Mouse (Mus musculus) intestine, postnatal 0 days (tissue): Measurements from ENCODE around the gene Eloa. TPM values are rescaled to one million over a fixed set of nuclear protein-coding genes. Genes with fewer than 3 reads are reported as not detected.
A peak's percentile ranks its signal among the peaks of the same experiment; 100 is the strongest.

Experiments used
- ATAC-seq: fragments of 200-750 bp; cut with Nextera tagmentation; 2 replicates; pipeline ENCODE4 v1.8.0; 2017; ENCODE audit warnings: mild to moderate bottlenecking, moderate TSS enrichment, moderate library complexity
- H3K27ac ChIP-seq: fragments of 300-500 bp; sonication (generic); 2 replicates; pipeline ENCODE4 v1.5.1; 2014; ENCODE audit warnings: mild to moderate bottlenecking, low read depth, low read length, moderate library complexity
- H3K27me3 ChIP-seq: fragments of 300-500 bp; sonication (generic); replicated peaks from 2 replicates; pipeline ENCODE4 v1.6.1; 2014; ENCODE audit warnings: low read length, mixed read lengths; ENCODE audit not compliant: control insufficient read depth, insufficient read depth
- H3K36me3 ChIP-seq: fragments of 300-500 bp; sonication (generic); 2 replicates; pipeline ENCODE4 v1.6.1; 2014; ENCODE audit warnings: mild to moderate bottlenecking, moderate library complexity; ENCODE audit not compliant: control insufficient read depth, insufficient read depth
- H3K4me1 ChIP-seq: fragments of 300-500 bp; sonication (generic); replicated peaks from 2 replicates; pipeline ENCODE4 v1.6.1; 2014; ENCODE audit warnings: antibody characterized with exemption, low read length, mixed read lengths; ENCODE audit not compliant: control insufficient read depth, insufficient read depth
- H3K4me2 ChIP-seq: fragments of 300-500 bp; sonication (generic); replicated peaks from 2 replicates; pipeline ENCODE4 v1.6.1; 2014; ENCODE audit warnings: low read depth, mild to moderate bottlenecking, moderate library complexity
- H3K4me3 ChIP-seq: fragments of 300-500 bp; sonication (generic); 2 replicates; pipeline ENCODE4 v1.5.1; 2014; ENCODE audit warnings: low read depth, low read length
- H3K9ac ChIP-seq: fragments of 300-500 bp; sonication (generic); 2 replicates; pipeline ENCODE4 v1.6.1; 2014; ENCODE audit warnings: mild to moderate bottlenecking, low read depth, low read length
- H3K9me3 ChIP-seq: fragments of 300-500 bp; sonication (generic); 2 replicates; pipeline ENCODE4 v1.6.1; 2016; ENCODE audit warnings: mixed run types; ENCODE audit not compliant: control insufficient read depth
- CTCF ChIP-seq: sonication (generic); IDR thresholded peaks from 2 replicates; pipeline ENCODE4 v1.5.1; 2016; ENCODE audit warnings: low read depth, mild to moderate bottlenecking, control low read depth, antibody characterized with exemption, moderate library complexity
- WGBS: fragments of 180-500 bp; shearing (Covaris S2); extraction: QIAGEN DNeasy Blood & Tissue Kit; methylation state at CpG from one replicate; pipeline ENCODE4 v1.1.7; 2014; 5-methylcytosine and 5-hydroxymethylcytosine counted together
- polyA plus RNA-seq: library from polyadenylated mRNA; unstranded; fragments of >200 nt; fragmentation: Nextera tagmentation; extraction: Ambion mirVana; gene quantifications from 2 replicates; pipeline ENCODE4 v1.2.1, GENCODE M21; 2015

The Eloa gene
- polyA plus RNA-seq, 1 experiment from 2014 or later = 17.1 TPM

GRCm38 (mm10) chr4:136025350-136025749, 3.8 kb upstream of the Eloa start:
- H3K4me2 ChIP-seq = no peak overlapping the region
- 96% methylated on average over 1 of the region's 1 CpGs for WGBS
- no peak overlapping the region for H3K4me3 ChIP-seq
- no peak overlapping the region for H3K9ac ChIP-seq
- no peak overlapping the region for H3K27ac ChIP-seq
- no peak for TF ChIP-seq CTCF
- no peak for ATAC-seq
- H3K27me3 ChIP-seq = no peaks in the 10 kb centered on the region
- no peaks in the 10 kb centered on the region for H3K36me3 ChIP-seq
- H3K9me3 ChIP-seq = no peaks in the 10 kb centered on the region
- H3K4me1 ChIP-seq = no peaks in the 10 kb centered on the region

DNA sequence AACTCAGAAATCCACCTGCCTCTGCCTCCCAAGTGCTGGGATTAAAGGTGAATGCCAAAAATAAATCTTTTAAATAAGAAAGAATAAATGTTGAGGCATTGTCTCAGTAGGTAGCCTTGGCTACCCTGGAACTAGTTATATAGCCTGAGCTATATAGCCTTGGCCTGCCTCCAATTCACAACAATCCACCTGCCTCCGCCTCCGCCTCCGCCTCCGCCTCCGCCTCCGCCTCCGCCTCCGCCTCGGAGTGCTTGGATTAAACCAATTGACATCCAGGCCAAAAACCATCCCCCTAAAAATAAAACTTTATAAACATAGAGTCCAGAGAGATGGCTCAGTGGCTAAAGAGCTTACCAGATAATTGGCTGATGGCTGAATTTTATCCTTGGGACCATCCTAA, 1.4 kb upstream of the Eloa start:
- TF ChIP-seq CTCF = no peak
- H3K4me3 ChIP-seq = no peak overlapping the region
- H3K4me2 ChIP-seq = no peak overlapping the region
- no peak overlapping the region for H3K9ac ChIP-seq
- no peaks in the 10 kb centered on the region for H3K9me3 ChIP-seq
- no peaks in the 10 kb centered on the region for H3K36me3 ChIP-seq
- H3K27ac ChIP-seq = no peak overlapping the region
- H3K4me1 ChIP-seq = no peaks in the 10 kb centered on the region; the same call in 1 of the 2 replicates
- ATAC-seq = no peak
- WGBS = 91% methylated on average over 9 of the region's 9 CpGs
- no peaks in the 10 kb centered on the region for H3K27me3 ChIP-seq

GRCm38 (mm10) chr4:136020743-136021548, 617 bp downstream of the Eloa start:
- no peaks in the 10 kb centered on the region for H3K9me3 ChIP-seq
- H3K9ac ChIP-seq = peak overlapping the region; percentile 99
- no peaks in the 10 kb centered on the region for H3K36me3 ChIP-seq
- H3K27ac ChIP-seq = peak overlapping the region; percentile 75
- 1% methylated on average over 58 of the region's 62 CpGs for WGBS
- no peaks in the 10 kb centered on the region for H3K27me3 ChIP-seq
- peak; percentile 65 for ATAC-seq
- no peak for TF ChIP-seq CTCF
- H3K4me2 ChIP-seq = peak overlapping the region; percentile 69
- no peaks in the 10 kb centered on the region; the same call in 1 of the 2 replicates for H3K4me1 ChIP-seq
- H3K4me3 ChIP-seq = peak overlapping the region; percentile 92

GRCm38 (mm10) chr4:136016059-136016602, 5.4 kb downstream of the Eloa start:
- peaks cover 24% of the 10 kb centered on the region for H3K36me3 ChIP-seq
- ATAC-seq = no peak
- H3K4me1 ChIP-seq = no peaks in the 10 kb centered on the region; the same call in 1 of the 2 replicates
- H3K27ac ChIP-seq = no peak overlapping the region
- no peaks in the 10 kb centered on the region for H3K9me3 ChIP-seq
- no peak for TF ChIP-seq CTCF
- no peak overlapping the region for H3K4me3 ChIP-seq
- no peak overlapping the region for H3K4me2 ChIP-seq
- H3K27me3 ChIP-seq = no peaks in the 10 kb centered on the region
- 64% methylated on average over 3 of the region's 3 CpGs for WGBS
- no peak overlapping the region for H3K9ac ChIP-seq

- peaks cover 73% of the 10 kb centered on the region for H3K36me3 ChIP-seq
- H3K9ac ChIP-seq = no peak overlapping the region
- TF ChIP-seq CTCF = no peak
- H3K4me3 ChIP-seq = no peak overlapping the region
- no peaks in the 10 kb centered on the region for H3K4me1 ChIP-seq
- peak overlapping the region; percentile 28; the same call in 1 of the 2 replicates for H3K27ac ChIP-seq
- H3K4me2 ChIP-seq = no peak overlapping the region
- 82% methylated on average over 4 of the region's 4 CpGs for WGBS
- H3K9me3 ChIP-seq = no peaks in the 10 kb centered on the region
- ATAC-seq = no peak
- no peaks in the 10 kb centered on the region for H3K27me3 ChIP-seq
These were observed 11.0 kb downstream of the Eloa start for GRCm38 (mm10) chr4:136010586-136010985.

DNA sequence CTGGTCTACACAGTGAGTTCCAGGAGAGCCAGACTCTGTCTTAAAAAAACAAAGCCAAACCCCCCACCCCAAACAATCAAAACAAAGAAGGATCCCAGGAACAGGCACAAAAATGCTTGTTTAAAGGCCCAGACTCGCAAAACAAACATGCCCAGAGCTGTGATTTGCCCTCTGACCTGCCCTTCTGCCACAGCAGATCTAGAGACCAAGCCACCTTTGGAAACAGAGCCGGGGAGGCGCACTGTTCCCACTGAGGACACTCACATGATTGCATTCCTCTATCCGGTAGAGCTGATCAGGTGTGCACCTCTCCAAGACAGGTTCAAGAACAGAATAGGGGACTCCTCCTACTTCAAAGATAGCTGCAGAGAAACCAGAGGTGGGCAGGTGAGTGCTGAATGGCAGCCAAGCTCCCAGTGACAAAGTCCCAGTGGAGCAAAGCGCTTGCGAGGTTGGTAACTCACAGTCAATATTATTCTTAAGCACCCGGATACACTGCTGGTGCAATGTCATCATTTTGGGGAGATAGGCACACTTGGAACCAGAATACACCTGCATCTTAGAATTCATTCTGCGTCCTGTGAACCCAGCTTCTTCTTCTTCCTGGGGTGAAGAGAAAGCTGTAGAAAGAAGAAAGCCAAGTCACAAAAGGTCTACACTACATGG, 12.6 kb downstream of the Eloa start:
- 87% methylated on average over 8 of the region's 8 CpGs for WGBS
- no peaks in the 10 kb centered on the region for H3K27me3 ChIP-seq
- TF ChIP-seq CTCF = no peak
- H3K36me3 ChIP-seq = peaks cover 89% of the 10 kb centered on the region
- no peak overlapping the region for H3K27ac ChIP-seq
- ATAC-seq = no peak
- no peak overlapping the region for H3K4me3 ChIP-seq
- no peak overlapping the region for H3K9ac ChIP-seq
- H3K9me3 ChIP-seq = no peaks in the 10 kb centered on the region
- no peak overlapping the region for H3K4me2 ChIP-seq
- no peaks in the 10 kb centered on the region for H3K4me1 ChIP-seq
